Mouse (Mus musculus) heart, embryonic 16.5 days (tissue): ENCODE measurements at regions not wholly inside any gene's neighbourhood (a gene's known extent, or its start where the extent isn't known, plus 50 kb on each side); places are given as distances from the start of the nearest gene placed in this dataset.

ENCODE experiments used
- ATAC-seq: fragments of 200-750 bp; cut with Nextera tagmentation; replicated peaks from 2 replicates; pipeline ENCODE4 v1.8.0; 2017; ENCODE audit warnings: moderate number of reproducible peaks; ENCODE audit not compliant: insufficient read depth, low FRiP score; ENCODE audit errors: extremely low read depth
- H3K27ac ChIP-seq: fragments of 300-500 bp; sonication (generic); 2 replicates; pipeline ENCODE4 v1.5.1; 2014; ENCODE audit warnings: mild to moderate bottlenecking, low read length, control low read depth, moderate library complexity
- H3K27me3 ChIP-seq: fragments of 300-500 bp; sonication (generic); 2 replicates; pipeline ENCODE4 v1.6.1; 2014; ENCODE audit warnings: low read length, mixed read lengths; ENCODE audit not compliant: control insufficient read depth, insufficient read depth
- H3K36me3 ChIP-seq: fragments of 300-500 bp; sonication (generic); 2 replicates; pipeline ENCODE4 v1.6.1; 2014; ENCODE audit not compliant: control insufficient read depth, insufficient read depth
- H3K4me1 ChIP-seq: fragments of 300-500 bp; sonication (generic); 2 replicates; pipeline ENCODE4 v1.6.1; 2014; ENCODE audit warnings: low read length, mixed read lengths; ENCODE audit not compliant: control insufficient read depth, insufficient read depth
- H3K4me2 ChIP-seq: fragments of 300-500 bp; sonication (generic); 2 replicates; pipeline ENCODE4 v1.6.1; 2014; ENCODE audit warnings: low read depth, mild to moderate bottlenecking, control low read depth, low read length
- H3K4me3 ChIP-seq: fragments of 300-500 bp; sonication (generic); 2 replicates; pipeline ENCODE4 v1.5.1; 2014; ENCODE audit warnings: mild to moderate bottlenecking, control low read depth, low read length
- H3K9ac ChIP-seq: fragments of 300-500 bp; sonication (generic); 2 replicates; pipeline ENCODE4 v1.6.1; 2014; ENCODE audit warnings: low read length, control low read depth
- H3K9me3 ChIP-seq: fragments of 300-500 bp; sonication (generic); replicated peaks from 2 replicates; pipeline ENCODE4 v1.6.1; 2016; ENCODE audit warnings: low read length; ENCODE audit not compliant: control insufficient read depth
- WGBS: fragments of 180-500 bp; shearing (Covaris S2); extraction: QIAGEN DNeasy Blood & Tissue Kit; methylation state at CpG from one replicate; pipeline ENCODE4 v1.1.7; 2014; 5-methylcytosine and 5-hydroxymethylcytosine counted together

GRCm38 (mm10) chr8:118005186-118005585 is 203.4 kb upstream of the Mphosph6 start:
- Histone ChIP-seq H3K27me3 (no peaks in the 10 kb centered on the region), H3K4me3 (no peak overlapping the region), H3K27ac (no peak overlapping the region), H3K4me2 (no peak overlapping the region), H3K9ac (no peak overlapping the region), H3K4me1 (no peaks in the 10 kb centered on the region), H3K36me3 (no peaks in the 10 kb centered on the region), H3K9me3 (0 out of 2 replicates have a peak, but pooled peaks cover 2% of the 10 kb centered on the region)
- no peak for ATAC-seq
- 40% methylated on average over 2 of the region's 2 CpGs for WGBS

GRCm38 (mm10) chr8:118004391-118004851 is 202.7 kb upstream of the Mphosph6 start:
- no peak for ATAC-seq
- 56% methylated on average over 7 of the region's 7 CpGs for WGBS
- no peaks in the 10 kb centered on the region for H3K36me3 ChIP-seq

GRCm38 (mm10) chr8:118001138-118001537 is 199.4 kb upstream of the Mphosph6 start:
- WGBS = 88% methylated on average over 10 of the region's 10 CpGs
- H3K4me1 ChIP-seq = no peaks in the 10 kb centered on the region
- H3K9ac ChIP-seq = no peak overlapping the region
- no peak overlapping the region for H3K4me2 ChIP-seq
- no peak for ATAC-seq
- no peaks in the 10 kb centered on the region for H3K27me3 ChIP-seq
- no peak overlapping the region for H3K27ac ChIP-seq
- no peak overlapping the region for H3K4me3 ChIP-seq
- H3K9me3 ChIP-seq = no peaks in the 10 kb centered on the region
- no peaks in the 10 kb centered on the region for H3K36me3 ChIP-seq

More at GRCm38 (mm10) chr8:118004391-118004851, 202.7 kb upstream of the Mphosph6 start:
- Histone ChIP-seq H3K9ac (no peak overlapping the region), H3K4me3 (no peak overlapping the region), H3K4me2 (no peak overlapping the region), H3K27ac (no peak overlapping the region), H3K4me1 (no peaks in the 10 kb centered on the region), H3K27me3 (no peaks in the 10 kb centered on the region), H3K9me3 (no peaks in the 10 kb centered on the region)

- H3K4me3 ChIP-seq = no peak overlapping the region
- no peak overlapping the region for H3K9ac ChIP-seq
- 74% methylated on average over 7 of the region's 7 CpGs for WGBS
These were observed 190.1 kb upstream of the Mphosph6 start for GRCm38 (mm10) chr8:117991826-117992225.

GRCm38 (mm10) chr8:117988781-117989180 is 187.0 kb upstream of the Mphosph6 start:
- Histone ChIP-seq H3K4me2 (no peak overlapping the region), H3K27me3 (no peaks in the 10 kb centered on the region), H3K36me3 (no peaks in the 10 kb centered on the region), H3K9ac (no peak overlapping the region), H3K4me3 (no peak overlapping the region), H3K27ac (no peak overlapping the region), H3K9me3 (peaks cover 6% of the 10 kb centered on the region), H3K4me1 (no peaks in the 10 kb centered on the region)
- WGBS = 37% methylated on average over 5 of the region's 5 CpGs
- no peak for ATAC-seq

More at GRCm38 (mm10) chr8:117991826-117992225, 190.1 kb upstream of the Mphosph6 start:
- ATAC-seq = no peak
- Histone ChIP-seq H3K36me3 (no peaks in the 10 kb centered on the region), H3K4me2 (no peak overlapping the region), H3K27me3 (no peaks in the 10 kb centered on the region), H3K27ac (no peak overlapping the region), H3K4me1 (no peaks in the 10 kb centered on the region), H3K9me3 (peaks cover under 1% of the 10 kb centered on the region)

- no peak overlapping the region for H3K27ac ChIP-seq
- ATAC-seq = no peak
- 80% methylated on average over 5 of the region's 5 CpGs for WGBS
- no peak overlapping the region for H3K4me3 ChIP-seq
- no peaks in the 10 kb centered on the region for H3K9me3 ChIP-seq
- no peaks in the 10 kb centered on the region for H3K4me1 ChIP-seq
- H3K36me3 ChIP-seq = no peaks in the 10 kb centered on the region
- no peak overlapping the region for H3K4me2 ChIP-seq
- no peak overlapping the region for H3K9ac ChIP-seq
- H3K27me3 ChIP-seq = no peaks in the 10 kb centered on the region
These were observed 166.6 kb upstream of the Mphosph6 start for GRCm38 (mm10) chr8:117968306-117968705.

- H3K4me2 ChIP-seq = no peak overlapping the region
- ATAC-seq = no peak
- WGBS = 74% methylated on average over 5 of the region's 5 CpGs
- no peak overlapping the region for H3K27ac ChIP-seq
- no peak overlapping the region for H3K9ac ChIP-seq
- no peaks in the 10 kb centered on the region for H3K4me1 ChIP-seq
- H3K9me3 ChIP-seq = no peaks in the 10 kb centered on the region
- H3K27me3 ChIP-seq = no peaks in the 10 kb centered on the region
- H3K36me3 ChIP-seq = no peaks in the 10 kb centered on the region
- no peak overlapping the region for H3K4me3 ChIP-seq
These were observed 164.8 kb upstream of the Mphosph6 start for GRCm38 (mm10) chr8:117966556-117966955.

GRCm38 (mm10) chr8:117963426-117963825 is 161.7 kb upstream of the Mphosph6 start:
- 82% methylated on average over 13 of the region's 13 CpGs for WGBS
- H3K4me1 ChIP-seq = no peaks in the 10 kb centered on the region

GRCm38 (mm10) chr8:117962666-117963065 is 160.9 kb upstream of the Mphosph6 start:
- ATAC-seq = no peak
- Histone ChIP-seq H3K36me3 (no peaks in the 10 kb centered on the region), H3K9ac (no peak overlapping the region), H3K4me1 (no peaks in the 10 kb centered on the region), H3K27ac (no peak overlapping the region), H3K4me2 (no peak overlapping the region), H3K4me3 (no peak overlapping the region), H3K9me3 (no peaks in the 10 kb centered on the region), H3K27me3 (no peaks in the 10 kb centered on the region)
- 80% methylated on average over 8 of the region's 8 CpGs for whole genome bisulfite sequencing

More at GRCm38 (mm10) chr8:117963426-117963825, 161.7 kb upstream of the Mphosph6 start:
- no peak overlapping the region for H3K27ac ChIP-seq
- H3K9me3 ChIP-seq = no peaks in the 10 kb centered on the region
- no peak for ATAC-seq
- no peak overlapping the region for H3K4me3 ChIP-seq
- no peak overlapping the region for H3K9ac ChIP-seq
- no peak overlapping the region for H3K4me2 ChIP-seq
- no peaks in the 10 kb centered on the region for H3K27me3 ChIP-seq
- H3K36me3 ChIP-seq = no peaks in the 10 kb centered on the region
